Mouse (Mus musculus) spleen, adult 18-20 months (tissue): Measurements from ENCODE around the gene Slc9a5.

ENCODE experiments used
- DNase-seq, 2 experiments: peaks; one replicate each; pipeline ENCODE4 v3.0.0; 2022; ENCODE audit warnings: mixed read lengths in 2 of 2

The Slc9a5 gene

GRCm38 (mm10) chr8:105348450-105349095 is at the start of gene Slc9a5:
Gene Slc9a5, plus strand, starts transcription at chr8:105348843.
- DNase-seq = peak; percentile 29 to 48

GRCm38 (mm10) chr8:105299962-105300361 is 48.7 kb upstream of the Slc9a5 start:
- no peak for DNase-seq

- DNase-seq = no peak
These were observed 45.2 kb upstream of the Slc9a5 start for GRCm38 (mm10) chr8:105303396-105303795.

- DNase-seq = no peak
These were observed 44.8 kb upstream of the Slc9a5 start for GRCm38 (mm10) chr8:105303874-105304273.

- DNase-seq = no peak
These were observed 44.1 kb upstream of the Slc9a5 start for GRCm38 (mm10) chr8:105304325-105305210.

- peak in 1 of 2 experiments; percentile 28 for DNase-seq
These were observed 43.2 kb upstream of the Slc9a5 start, which contains the start of gene Elmo3 for GRCm38 (mm10) chr8:105305211-105306145. Gene Elmo3, plus strand, starts transcription at chr8:105305601.

GRCm38 (mm10) chr8:105306146-105306691 is 42.4 kb upstream of the Slc9a5 start:
- DNase-seq = no peak

GRCm38 (mm10) chr8:105307670-105308069 is 41.0 kb upstream of the Slc9a5 start:
- no peak for DNase-seq

GRCm38 (mm10) chr8:105308428-105308827 is 40.2 kb upstream of the Slc9a5 start:
- no peak for DNase-seq

- no peak for DNase-seq
These were observed 39.3 kb upstream of the Slc9a5 start for GRCm38 (mm10) chr8:105309142-105309847.

GRCm38 (mm10) chr8:105310118-105310517 is 38.5 kb upstream of the Slc9a5 start:
- no peak for DNase-seq

GRCm38 (mm10) chr8:105311718-105312117 is 36.9 kb upstream of the Slc9a5 start:
- DNase-seq = no peak

GRCm38 (mm10) chr8:105312891-105313481 is 35.7 kb upstream of the Slc9a5 start:
- DNase-seq = no peak

- no peak for DNase-seq
These were observed 34.8 kb upstream of the Slc9a5 start for GRCm38 (mm10) chr8:105313622-105314402.

GRCm38 (mm10) chr8:105315073-105315769 is 33.4 kb upstream of the Slc9a5 start:
- DNase-seq = no peak

- DNase-seq = no peak
These were observed 30.7 kb upstream of the Slc9a5 start for GRCm38 (mm10) chr8:105317941-105318340.

GRCm38 (mm10) chr8:105318662-105319190 is 29.9 kb upstream of the Slc9a5 start:
- DNase-seq = no peak

- no peak for DNase-seq
These were observed 25.5 kb upstream of the Slc9a5 start for GRCm38 (mm10) chr8:105323183-105323582.

GRCm38 (mm10) chr8:105325641-105326093 is 23.0 kb upstream of the Slc9a5 start:
- no peak for DNase-seq
